Mouse (Mus musculus) cerebellum, adult 9-11 months (tissue): ENCODE results near the gene Rpl31.

ENCODE experiments used
- DNase-seq: peaks from one replicate; pipeline ENCODE4 v3.0.0; 2022

The Rpl31 gene

DNA sequence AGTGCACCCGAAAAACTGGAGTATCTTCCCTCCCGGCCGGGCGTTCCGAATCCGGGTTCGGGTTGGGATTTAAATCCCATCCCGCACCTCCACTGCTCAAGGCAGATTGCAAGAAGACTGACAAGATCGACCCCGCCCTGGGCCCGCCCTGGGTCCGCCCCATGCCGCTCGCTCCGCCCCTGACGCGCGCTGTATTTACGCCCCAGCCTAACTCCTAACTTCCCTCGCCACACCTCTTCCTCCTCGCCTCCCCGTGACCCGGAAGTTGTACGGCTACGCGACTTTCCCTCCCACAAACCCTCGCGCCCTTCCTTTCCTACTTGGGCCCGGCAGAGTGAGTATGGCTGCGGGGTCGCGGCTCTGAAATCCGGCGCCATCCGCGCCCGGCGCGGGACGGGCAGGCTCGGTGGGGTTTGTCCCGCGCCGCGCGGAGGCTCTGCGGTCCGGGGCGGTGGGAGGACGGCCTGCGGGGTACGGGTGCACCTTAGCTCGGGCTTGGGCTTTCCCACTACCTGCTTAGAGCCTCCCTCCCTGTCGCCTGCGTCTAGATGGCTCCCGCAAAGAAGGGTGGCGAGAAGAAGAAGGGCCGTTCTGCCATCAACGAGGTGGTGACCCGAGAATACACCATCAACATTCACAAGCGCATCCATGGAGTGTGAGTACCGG lies at the start of gene Rpl31:
TSS of gene Rpl31 (plus strand) at position 242 of the 666 bp plus-strand sequence.
- DNase-seq: peak; percentile 99

DNA sequence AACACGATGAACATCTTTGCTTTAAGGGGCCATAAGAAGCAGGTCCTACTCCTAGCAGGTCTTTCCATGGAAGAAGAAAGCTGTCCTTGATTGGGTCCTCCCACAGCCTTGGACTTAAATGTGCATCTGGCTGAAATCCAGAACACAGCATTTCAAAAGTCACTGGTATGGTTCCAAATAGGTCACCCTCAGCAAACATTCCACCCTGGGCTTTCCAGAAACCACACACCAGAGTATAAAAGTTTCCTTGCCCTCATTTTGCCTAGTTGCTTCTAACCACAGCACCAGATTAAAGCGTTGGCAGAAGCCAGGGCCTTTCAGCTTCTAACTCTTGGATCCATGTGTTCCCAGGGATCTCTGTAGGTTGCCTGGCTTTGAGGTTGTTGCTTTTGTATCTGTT lies 49.7 kb upstream of the Rpl31 start:
- no peak for DNase-seq

DNA sequence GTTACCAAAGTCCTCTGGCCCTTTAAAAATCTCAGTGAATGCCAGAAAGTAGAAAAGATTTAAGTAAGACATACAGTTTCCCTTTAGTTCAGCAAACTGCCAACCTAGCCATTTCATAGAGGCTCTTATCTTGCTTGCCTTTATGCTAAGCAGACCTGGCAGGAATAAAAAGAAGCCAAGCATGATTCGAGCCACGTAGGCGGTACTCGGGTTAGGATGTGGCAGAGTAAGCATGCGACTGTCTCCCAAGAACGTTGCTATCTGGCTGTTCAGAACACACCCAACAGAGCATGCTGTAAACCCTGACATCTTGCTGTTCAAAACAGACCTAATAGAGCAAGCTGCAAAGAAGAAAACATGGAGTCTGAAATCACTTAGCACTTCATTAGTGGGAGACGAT lies 48.8 kb upstream of the Rpl31 start:
- DNase-seq: no peak

- no peak for DNase-seq
Observed at GRCm38 (mm10) chr1:39321954-39322353, 45.7 kb upstream of the Rpl31 start.

DNA sequence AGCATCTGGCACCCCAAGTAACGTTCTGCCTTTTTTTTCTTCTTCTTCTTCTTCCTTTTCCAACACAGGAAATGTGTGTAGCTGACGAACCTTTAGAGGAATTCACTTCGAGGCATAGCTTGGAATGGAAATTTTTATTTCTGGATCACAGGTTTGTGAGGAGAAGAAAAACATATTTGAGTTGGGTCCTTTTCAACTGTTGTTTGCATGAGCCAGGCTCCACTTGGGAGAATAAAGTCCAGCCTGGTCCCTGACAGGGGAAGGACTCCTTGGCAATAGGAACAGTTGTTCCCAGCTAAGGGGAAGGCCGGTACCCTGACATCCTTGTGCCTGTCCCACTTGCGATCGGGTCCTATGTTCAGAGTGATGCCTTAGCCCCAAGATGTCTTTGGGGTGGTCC lies 42.4 kb upstream of the Rpl31 start:
- DNase-seq: no peak

- DNase-seq: no peak
Observed at GRCm38 (mm10) chr1:39327546-39327945, 40.1 kb upstream of the Rpl31 start.

- no peak for DNase-seq
Observed at GRCm38 (mm10) chr1:39330857-39331594, 36.6 kb upstream of the Rpl31 start.

DNA sequence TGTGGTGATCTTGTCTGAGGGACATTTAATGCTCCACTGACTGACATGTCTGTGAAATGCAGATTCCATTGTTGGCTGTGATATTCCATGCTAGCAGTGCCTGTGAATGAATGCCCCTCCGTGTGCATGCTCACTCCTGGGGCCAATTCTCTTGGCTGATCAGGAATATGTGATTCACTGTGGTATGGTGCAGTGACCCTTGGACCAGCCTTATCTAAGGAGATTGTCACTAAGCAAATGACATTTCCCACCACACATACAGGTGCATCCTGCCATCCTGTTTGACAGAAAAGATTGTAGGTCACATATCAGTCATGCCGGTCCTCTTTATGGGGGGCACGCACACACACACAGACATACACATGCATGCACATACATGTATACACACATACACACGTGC lies 35.2 kb upstream of the Rpl31 start:
- DNase-seq: no peak

DNA sequence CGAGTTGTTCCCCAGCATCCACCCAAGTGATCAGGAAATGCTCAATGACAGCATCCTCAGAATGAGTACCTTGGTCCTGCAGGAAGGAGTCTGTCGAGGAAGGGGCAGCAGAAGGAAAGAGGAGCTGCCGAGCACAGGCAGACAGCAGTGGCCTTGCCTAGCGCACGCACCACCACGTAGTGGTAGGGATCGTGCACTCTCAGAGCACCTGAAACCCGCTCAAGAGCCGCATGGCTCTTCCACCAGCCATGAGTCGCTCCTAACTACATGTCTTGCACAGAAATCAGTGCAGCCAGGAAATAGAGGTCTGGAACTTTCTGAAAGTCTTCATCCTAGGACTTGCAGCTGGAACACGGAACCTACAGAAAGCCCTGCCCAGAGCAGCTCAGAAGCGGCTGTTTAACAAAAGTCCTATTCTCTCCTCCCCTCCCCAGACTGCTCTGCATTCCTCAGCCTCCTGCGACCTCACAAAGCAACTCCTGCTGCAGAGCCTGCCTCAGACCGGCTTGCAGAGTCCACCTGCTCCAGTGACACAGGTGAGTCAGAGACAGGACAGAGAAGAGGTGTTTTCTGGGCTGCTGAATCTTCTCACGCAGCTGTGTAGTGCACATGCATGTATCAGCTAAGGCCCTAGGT lies 32.0 kb upstream of the Rpl31 start:
- DNase-seq: no peak

GRCm38 (mm10) chr1:39336788-39337187 lies 30.9 kb upstream of the Rpl31 start:
- DNase-seq: no peak

DNA sequence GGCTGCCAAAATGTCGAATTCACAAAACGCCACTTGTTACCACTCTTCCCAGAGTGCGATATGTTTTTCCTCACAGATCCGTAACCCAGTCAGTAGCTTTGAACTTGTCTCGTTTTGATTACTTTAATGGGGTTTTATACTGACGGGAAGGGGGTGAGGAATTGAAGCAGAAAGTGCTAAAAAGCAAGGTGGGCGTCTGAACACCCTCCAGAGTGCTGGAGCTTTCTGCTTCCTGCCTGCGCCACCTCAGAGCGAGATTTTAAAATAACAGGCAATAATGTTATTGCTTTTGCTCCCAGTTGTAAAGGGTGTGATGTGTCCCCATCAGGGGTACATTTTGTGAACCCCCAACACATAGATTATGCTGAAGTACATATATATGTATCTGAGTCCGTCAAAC lies 28.8 kb upstream of the Rpl31 start:
- no peak for DNase-seq

GRCm38 (mm10) chr1:39339455-39339854 lies 28.2 kb upstream of the Rpl31 start:
- DNase-seq: no peak

- DNase-seq: no peak
Observed at GRCm38 (mm10) chr1:39340156-39340555, 27.5 kb upstream of the Rpl31 start.

- peak; percentile 64 for DNase-seq
Observed at GRCm38 (mm10) chr1:39340647-39341046, 27.0 kb upstream of the Rpl31 start.

DNA sequence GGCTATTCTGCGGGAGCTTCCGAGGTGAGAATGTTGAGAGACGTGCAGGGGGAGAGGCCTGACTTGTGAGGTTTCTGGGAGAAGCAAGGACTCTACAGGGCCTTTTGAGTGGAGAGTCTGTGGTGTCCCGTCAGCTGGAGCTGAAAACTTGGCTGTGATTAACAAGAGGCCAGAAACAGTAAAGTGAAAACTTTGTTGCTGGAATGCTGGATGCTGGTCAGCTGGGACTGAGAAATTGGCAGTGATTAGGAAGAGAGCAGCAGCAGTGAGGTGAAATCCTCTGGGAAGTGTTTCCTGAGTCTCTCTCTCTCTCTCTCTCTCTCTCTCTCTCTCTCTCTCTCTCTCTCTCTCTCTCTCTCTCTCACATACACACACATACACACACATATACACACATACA lies 25.8 kb upstream of the Rpl31 start:
- no peak for DNase-seq

DNA sequence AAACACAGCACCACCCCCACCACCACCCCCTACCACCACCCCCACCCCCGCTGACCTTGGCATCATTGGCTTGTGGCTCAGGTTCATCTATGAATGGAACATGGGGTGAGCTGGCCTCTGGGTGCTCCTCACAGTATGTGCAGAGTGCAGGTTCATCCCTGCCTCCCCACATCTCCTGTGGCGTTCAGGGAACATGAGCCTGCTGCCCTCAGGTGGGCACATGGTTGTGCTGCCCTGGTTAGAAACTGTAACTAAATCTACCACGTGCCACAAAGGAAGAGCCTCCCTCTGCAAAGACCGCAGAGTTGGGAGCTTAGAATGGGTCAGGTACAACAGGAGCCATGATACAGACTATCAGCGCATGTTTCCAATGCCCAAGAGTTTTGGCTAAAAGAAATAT lies 24.4 kb upstream of the Rpl31 start:
- no peak for DNase-seq

DNA sequence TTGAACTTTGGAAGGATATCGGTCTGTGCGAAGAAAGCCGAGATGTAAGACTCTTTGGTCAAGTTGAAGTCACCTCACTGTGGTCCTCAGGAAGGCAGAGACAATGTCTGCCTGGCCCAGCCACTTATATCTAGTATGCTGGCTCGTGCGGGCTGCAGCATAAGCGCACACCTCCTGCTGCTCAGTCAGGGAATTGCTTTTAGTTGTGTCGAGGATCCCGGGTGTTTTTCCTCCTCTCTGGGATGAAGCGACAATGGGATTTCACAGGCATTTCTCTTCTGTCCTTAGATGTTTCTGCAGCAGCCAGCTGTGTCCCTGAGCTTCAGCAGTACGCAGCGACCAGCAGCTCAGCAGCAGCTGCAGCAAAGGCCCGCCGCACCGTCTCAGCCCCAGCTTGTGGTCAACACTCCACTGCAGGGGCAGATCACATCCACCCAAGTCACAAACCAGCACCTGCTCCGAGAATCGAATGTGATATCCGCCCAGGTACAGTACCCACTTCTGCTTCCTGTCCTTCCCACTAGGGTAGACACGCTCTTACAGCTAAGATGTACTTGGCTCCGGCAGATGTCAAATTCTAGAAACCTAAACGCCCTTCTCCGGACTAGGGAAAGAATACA lies 22.6 kb upstream of the Rpl31 start:
- no peak for DNase-seq

DNA sequence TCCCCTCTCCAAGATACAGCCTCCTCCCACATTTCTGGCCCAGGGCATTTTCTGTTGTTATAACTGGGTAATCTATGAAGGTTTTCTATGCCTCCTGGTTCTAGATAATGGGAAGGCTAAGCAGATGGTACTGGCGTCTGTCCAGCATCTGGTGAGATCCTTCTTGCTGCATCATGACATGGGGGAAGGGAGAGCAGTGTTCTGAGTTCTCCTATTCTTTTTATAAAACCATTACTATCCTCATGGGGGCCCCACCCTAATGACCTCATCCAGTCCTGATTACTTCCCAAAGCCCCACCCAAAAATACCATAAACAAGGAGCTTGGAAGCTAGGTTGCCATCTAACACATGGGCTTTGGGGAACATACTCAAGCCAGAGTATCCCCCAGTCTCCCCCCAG lies 18.6 kb upstream of the Rpl31 start:
- DNase-seq: peak; percentile 61

DNA sequence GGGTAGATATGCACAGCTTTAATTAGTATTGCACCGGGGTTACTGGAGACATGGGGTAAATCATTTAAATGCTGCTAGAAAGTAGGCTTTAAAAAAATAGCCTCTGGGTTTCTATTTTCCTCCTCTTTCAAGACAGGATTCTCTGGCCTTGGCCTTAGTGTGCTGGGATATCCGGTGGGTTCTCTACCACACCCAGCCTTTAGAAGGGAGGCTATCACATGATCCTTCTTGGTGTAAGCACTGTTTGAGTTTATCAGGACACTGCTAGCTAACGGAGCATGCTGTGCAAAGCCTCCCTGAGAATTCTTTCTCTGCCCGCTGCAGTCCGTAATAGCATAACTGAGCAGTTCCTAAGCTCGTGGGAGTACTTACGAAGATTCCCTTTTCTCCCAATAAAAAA lies 18.2 kb upstream of the Rpl31 start:
- DNase-seq: no peak

GRCm38 (mm10) chr1:39361754-39362514 lies 5.7 kb upstream of the Rpl31 start:
- no peak for DNase-seq

DNA sequence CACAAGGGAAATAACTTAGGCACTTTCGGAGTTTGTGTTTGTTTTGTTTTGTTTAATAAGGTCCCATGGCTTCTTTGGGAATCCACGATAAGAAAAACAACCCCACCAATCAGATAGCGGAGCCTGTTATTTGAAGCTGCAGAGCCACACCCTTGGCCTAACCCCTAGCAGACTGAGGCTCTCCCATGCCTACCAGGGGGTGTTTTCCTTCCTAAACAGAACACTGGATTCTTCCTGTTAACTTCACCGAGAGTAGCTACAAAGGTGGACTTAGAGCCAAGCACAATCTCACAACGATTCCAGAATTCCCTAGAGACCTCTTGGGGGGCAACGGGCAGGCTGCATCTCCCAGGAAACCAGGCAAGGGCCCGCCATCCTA lies 5.1 kb upstream of the Rpl31 start:
- DNase-seq: no peak

- DNase-seq: no peak
Observed at GRCm38 (mm10) chr1:39365562-39365961, 2.1 kb upstream of the Rpl31 start.

- no peak for DNase-seq
Observed at GRCm38 (mm10) chr1:39367045-39367444, 597 bp upstream of the Rpl31 start.
